Mouse (Mus musculus) lung, adult 18-20 months (tissue): ENCODE measurements around the gene Ccdc78.
"Not testable (repeated sequence)": the region's sequence is repeated elsewhere in the genome, so short reads cannot be mapped to it uniquely, and the experiment has no call there.

ENCODE experiments used
- DNase-seq, 2 experiments: peaks; one replicate each; pipeline ENCODE4 v3.0.0; 2022; ENCODE audit warnings: mixed read lengths in 2 of 2

Ccdc78 gene

DNA sequence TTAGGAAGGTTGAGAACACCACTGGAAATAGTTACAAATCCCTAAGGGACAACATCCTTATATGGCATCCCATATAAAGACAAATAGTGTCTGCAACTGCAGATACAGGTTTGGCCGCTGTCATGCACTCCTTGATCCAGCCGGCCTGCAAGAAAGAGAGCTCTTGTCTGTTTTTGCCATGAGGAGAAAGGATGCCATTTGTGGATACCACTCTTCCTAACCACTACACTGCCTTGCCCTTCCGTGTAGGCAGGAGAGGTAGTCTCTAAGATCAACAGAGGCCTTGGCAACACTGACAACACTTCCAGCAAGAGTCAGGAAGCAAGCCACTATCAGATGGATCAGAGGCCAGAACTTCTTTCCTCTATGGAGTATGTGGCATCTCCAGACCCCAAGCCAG, at the start of gene Ccdc78:
Ccdc78 (plus strand) TSS at position 301 of the 400 bp plus-strand sequence.
- DNase-seq = no peak

DNA sequence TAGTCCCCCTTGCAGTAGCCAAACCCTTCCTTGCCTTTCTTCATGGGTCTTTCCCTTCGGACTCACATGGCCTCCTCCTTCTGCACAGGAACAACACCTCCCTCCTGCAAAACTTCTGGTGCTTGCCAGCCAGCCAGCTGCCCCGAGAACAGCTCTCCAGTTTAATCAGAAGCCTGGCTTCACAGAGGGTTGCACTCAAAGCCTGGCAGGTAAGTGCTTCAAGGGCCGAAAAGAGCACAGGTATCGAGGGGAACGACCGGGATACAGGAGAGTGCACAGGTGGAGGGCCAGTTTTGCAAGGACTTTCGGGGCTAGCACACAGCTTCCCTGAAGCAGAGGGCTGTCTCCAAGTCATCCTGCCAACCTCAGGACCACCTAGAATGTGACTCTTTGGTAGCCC, 47.5 kb upstream of the Ccdc78 start:
- DNase-seq = peak in 1 of 2 experiments; percentile 30

DNA sequence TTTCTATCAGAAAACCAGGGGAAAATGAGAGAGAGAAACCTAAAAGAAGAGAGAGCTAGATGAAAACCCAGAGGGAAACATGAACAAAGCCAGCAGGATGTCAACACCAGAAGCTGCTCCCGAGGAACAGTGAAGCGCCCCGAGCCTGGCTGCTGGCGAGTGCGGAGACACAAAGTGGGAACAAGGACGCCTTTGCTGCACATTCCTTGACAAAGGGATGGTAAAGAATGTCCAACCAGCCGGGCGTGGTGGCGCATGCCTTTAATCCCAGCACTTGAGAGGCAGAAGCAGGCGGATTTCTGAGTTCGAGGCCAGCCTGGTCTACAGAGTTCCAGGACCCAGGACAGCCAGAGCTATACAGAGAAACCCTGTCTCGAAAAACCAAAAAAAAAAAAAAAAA, 44.9 kb upstream of the Ccdc78 start:
- DNase-seq = not testable (repeated sequence)

DNA sequence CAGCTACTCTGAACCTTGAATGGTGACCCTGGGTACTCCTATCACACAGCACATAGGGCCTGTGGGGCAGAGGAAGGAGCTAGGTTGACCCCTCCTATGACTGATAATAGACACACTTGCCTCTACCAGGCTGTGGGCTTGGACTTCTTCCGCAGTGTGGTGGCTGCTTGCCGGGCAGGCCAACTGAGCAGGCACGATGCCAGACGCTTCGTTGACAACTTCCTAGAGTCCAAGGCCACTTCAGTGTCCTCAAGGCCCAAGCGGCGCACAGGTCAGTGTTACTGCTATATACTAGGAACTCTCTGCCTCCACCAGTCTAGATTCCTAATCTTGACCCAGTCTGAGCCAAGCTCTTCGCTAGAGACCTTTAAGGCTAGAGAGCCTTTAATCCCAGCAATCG, 42.5 kb upstream of the Ccdc78 start:
- DNase-seq = no peak

DNA sequence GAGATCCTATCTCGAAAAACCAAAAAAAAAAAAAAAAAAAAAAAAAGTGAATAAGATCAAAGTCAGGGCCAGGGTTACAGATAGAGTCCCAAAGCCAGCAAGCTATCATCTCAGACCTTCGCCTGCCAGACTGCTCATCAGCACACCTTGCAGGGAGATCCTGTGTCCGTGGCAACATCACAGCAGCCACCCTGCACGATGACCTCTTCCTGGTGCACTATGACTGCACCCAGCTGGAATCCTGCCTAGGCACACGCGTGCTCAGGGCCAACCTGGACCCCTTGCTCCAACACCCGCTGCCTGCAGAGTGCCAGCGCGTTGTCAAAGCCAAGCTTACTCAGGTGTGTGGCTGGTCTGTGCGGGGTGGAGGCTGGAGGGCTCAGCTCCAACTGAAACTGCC, 42.1 kb upstream of the Ccdc78 start:
- no peak for DNase-seq

- no peak for DNase-seq
These were observed 38.1 kb upstream of the Ccdc78 start for GRCm38 (mm10) chr17:25748238-25748637.

- no peak for DNase-seq
These were observed 37.1 kb upstream of the Ccdc78 start for GRCm38 (mm10) chr17:25749314-25749713.

DNA sequence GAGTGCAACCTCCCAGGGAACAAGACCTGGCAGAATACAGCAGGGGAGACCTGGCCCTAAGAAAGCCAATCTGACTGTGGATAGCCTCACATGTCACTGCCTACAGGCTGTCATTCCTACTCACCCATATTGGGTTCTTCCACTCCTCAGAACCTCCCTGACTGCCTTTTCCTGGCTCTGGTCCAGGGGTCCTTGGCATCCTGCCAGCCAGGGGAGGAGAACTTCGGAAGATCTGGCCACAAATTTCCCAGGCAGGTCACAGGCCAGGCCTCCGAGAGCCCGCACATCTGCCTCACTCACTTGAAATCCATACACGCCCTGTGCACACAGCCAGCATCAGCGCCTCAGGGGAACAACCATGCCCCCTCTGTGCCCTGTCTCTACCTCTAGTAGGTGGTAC, 34.9 kb upstream of the Ccdc78 start:
- peak; percentile 30 to 45 for DNase-seq

GRCm38 (mm10) chr17:25754241-25754640, 32.1 kb upstream of the Ccdc78 start, which contains the start of gene Msln:
Gene Msln, minus strand, starts transcription at chr17:25754378.
- DNase-seq = peak in 1 of 2 experiments; percentile 32

DNA sequence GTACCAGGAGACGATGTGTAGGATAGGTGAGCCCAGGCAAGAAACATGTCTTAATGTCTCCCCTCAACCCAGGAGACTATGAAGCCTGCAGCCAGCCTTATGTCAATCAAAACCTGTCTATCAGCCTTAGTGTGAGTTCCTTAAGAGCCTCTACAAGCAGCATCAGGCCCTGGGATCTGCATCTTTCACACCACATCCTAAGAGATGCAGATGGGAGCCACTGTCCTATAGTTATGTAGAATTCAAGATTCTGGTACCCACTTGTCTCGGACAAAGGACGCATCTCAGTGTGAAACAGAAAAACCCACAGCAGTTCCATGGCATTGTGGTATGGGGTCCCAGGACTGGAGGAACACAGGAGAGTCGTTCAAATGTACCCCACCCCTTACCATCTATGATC, 31.3 kb upstream of the Ccdc78 start:
- DNase-seq = no peak

GRCm38 (mm10) chr17:25755627-25756377, 30.6 kb upstream of the Ccdc78 start:
- DNase-seq = peak in 1 of 2 experiments; percentile 12

DNA sequence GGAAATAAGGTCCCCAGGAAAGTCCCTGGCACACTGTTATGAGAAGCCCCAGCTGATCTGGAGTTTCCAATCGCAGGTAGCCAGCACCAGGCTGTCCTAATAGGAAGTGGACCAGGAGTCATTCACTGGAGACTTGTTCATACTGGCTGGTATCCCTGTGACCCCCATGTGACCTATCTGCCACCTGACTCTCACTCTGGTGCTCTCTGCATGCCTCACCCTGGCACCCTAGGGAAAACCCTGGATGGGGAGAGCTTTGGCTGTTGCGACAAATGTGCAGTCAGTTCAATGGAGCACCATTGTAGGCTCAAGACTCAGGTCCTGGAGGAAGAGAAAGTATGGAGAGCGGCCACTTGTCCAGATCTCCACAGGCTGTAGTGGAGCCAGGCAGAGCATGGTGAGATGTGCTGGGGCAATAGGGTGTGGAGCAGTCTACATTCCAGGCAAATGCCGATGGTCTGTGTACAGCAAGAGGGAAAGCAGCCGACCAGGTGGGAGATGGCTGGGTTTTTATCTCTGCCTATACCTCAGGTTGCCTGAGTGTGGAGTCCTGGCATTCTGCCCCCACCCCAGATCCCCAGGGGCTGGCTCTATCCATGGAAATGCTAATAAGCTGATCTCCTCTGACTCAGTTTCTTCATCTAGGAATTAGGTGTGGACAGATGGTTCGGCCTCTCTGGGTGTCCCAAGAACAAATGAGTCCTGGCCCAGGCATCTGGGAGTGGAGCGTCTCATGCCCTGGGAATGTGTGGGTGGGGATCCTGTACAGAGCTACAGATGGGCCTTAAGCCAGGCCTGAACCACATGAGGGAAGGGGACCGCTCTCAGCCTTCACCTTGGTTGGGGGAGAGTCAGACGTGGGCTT, 29.8 kb upstream of the Ccdc78 start:
- peak; percentile 50 to 55 for DNase-seq

DNA sequence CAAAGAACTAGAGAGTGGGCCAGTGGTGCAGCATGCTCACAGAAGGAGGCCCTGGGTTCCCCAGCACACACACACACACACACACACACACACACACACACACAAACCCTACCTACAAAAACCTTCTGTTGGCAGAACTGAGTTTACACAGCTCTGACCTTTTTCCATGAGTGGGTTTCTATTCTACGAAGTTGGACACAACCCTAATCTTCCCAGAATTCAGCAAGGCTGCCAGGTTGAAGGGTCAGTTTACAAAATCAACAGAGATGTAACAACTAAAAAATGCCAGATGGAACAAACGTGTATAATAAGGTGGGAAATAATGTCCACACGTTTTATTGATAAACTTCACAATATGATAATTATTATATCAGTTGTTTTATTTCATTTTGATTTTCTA, 28.7 kb upstream of the Ccdc78 start:
- DNase-seq = no peak

- no peak for DNase-seq
These were observed 26.2 kb upstream of the Ccdc78 start for GRCm38 (mm10) chr17:25760148-25760547.

- DNase-seq = no peak
These were observed 24.8 kb upstream of the Ccdc78 start for GRCm38 (mm10) chr17:25761561-25761970.

DNA sequence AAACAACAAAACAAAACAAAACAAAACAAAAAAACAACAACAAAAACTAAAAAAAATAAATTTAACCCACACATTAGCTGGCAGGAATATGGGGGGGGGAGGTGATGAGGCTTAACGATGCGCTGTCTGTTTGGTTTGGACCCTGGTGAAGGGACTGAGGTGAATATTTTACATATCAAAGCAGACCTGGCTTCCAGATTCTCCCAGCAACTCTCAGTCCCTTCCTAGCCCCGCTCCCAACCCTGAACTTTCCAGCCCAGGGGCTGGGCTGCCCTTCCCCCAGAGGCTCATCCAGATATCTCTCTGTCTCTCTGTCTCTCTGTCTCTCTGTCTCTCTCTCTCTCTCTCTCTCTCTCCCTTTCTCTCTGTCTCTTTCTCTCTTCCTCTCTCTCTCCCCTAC, 23.8 kb upstream of the Ccdc78 start:
- no peak for DNase-seq

DNA sequence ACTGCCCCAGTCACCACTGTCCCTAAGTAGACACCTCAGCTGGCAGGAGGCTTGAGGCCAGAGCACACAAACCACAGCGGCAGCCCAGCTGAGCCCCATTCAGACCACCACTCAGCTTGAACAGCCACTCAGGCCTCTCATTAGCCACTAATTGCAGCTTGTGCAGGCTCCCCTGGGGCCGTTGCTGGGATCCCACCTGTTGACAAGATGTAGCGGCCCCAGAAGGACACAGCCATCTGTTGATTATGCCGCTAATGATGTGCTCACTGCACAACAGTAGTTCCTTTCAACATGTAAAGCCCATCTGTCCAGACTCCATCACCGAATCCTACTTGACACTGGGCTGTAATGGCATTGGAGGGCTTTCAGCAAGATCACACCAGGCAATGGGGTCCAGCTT, 20.5 kb upstream of the Ccdc78 start:
- DNase-seq = no peak

- no peak for DNase-seq
These were observed 17.0 kb upstream of the Ccdc78 start for GRCm38 (mm10) chr17:25769331-25769730.

- DNase-seq = peak; percentile 95 to 96
These were observed 12.7 kb upstream of the Ccdc78 start, which contains the start of gene Narfl for GRCm38 (mm10) chr17:25773549-25774120. Gene Narfl, plus strand, starts transcription at chr17:25773776.

GRCm38 (mm10) chr17:25775318-25776062, 10.9 kb upstream of the Ccdc78 start:
- DNase-seq = no peak

DNA sequence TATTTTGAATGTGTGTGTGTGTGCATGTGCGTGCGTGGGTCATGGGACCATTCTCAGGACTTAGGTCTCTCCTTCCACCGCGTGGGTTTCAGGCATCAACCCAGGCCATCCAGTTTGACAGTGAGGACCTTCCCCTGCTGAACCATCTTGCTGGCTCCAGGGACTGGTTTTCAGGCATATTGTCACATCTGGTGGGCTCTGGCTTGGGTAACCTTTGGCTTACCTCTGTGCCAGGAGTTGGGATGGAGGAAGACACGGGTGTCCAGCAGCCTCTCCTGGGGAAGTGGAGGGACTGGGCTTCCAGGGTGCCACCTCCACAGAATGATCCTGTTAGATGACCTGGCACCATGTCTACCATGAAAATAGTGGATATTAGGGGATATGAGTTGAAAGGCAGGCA, 8.4 kb upstream of the Ccdc78 start:
- no peak for DNase-seq

DNA sequence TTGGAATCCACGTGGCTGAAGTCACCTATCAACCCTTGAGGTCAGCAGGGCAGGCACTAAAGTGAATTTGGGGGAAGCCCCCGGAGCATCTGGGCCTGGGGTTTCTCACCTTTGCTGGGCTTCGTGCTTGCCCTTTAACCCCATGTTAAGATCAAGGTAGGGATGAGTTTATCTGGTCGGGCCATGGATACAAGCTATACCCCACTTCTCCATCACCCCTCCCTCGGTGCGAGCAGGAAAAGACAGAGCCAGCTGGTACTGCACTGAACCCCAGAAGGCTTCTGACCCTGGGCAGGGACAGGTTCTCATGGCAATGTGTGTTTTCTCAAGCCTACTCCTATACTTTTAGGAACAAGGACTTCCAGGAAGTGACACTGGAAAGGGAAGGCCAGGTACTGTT, 5.0 kb upstream of the Ccdc78 start:
- DNase-seq = no peak

GRCm38 (mm10) chr17:25783086-25783485, 3.3 kb upstream of the Ccdc78 start:
- DNase-seq = no peak
